Mouse (Mus musculus) kidney, postnatal 0 days (tissue): ENCODE measurements at regions not wholly inside any gene's neighbourhood (a gene's known extent, or its start where the extent isn't known, plus 50 kb on each side); places are given as distances from the start of the nearest gene placed in this dataset.
"Not testable (repeated sequence)": the region's sequence is repeated elsewhere in the genome, so short reads cannot be mapped to it uniquely, and the experiment has no call there.

Experiments
- ATAC-seq: fragments of 200-750 bp; cut with Nextera tagmentation; replicated peaks from 2 replicates; pipeline ENCODE4 v1.8.0; 2017; ENCODE audit warnings: low read depth, moderate number of reproducible peaks, moderate TSS enrichment, moderate library complexity; ENCODE audit not compliant: low FRiP score
- DNase-seq: peaks from one replicate; pipeline ENCODE4 v3.0.0-alpha.2; 2016; ENCODE audit warnings: low spot score
- H3K27ac ChIP-seq: fragments of 300-500 bp; sonication (generic); 2 replicates; pipeline ENCODE4 v1.5.1; 2014; ENCODE audit warnings: mild to moderate bottlenecking
- H3K27me3 ChIP-seq: fragments of 300-500 bp; sonication (generic); 2 replicates; pipeline ENCODE4 v1.6.1; 2014; ENCODE audit warnings: low read length, mixed read lengths; ENCODE audit not compliant: insufficient read depth
- H3K36me3 ChIP-seq: fragments of 300-500 bp; sonication (generic); 2 replicates; pipeline ENCODE4 v1.6.1; 2014; ENCODE audit warnings: low read length, mixed read lengths; ENCODE audit not compliant: insufficient read depth
- H3K4me1 ChIP-seq: fragments of 300-500 bp; sonication (generic); replicated peaks from 2 replicates; pipeline ENCODE4 v1.6.1; 2014; ENCODE audit warnings: antibody characterized with exemption, low read length, mixed read lengths; ENCODE audit not compliant: insufficient read depth
- H3K4me2 ChIP-seq: fragments of 300-500 bp; sonication (generic); 2 replicates; pipeline ENCODE4 v1.6.1; 2014; ENCODE audit warnings: mild to moderate bottlenecking, low read length, moderate library complexity, mixed read lengths
- H3K4me3 ChIP-seq: fragments of 300-500 bp; sonication (generic); replicated peaks from 2 replicates; pipeline ENCODE4 v1.5.1; 2014; ENCODE audit warnings: low read depth, low read length
- H3K9ac ChIP-seq: fragments of 300-500 bp; sonication (generic); 2 replicates; pipeline ENCODE4 v1.6.1; 2014; ENCODE audit warnings: low read depth, low read length
- H3K9me3 ChIP-seq: fragments of 300-500 bp; sonication (generic); replicated peaks from 2 replicates; pipeline ENCODE4 v1.6.1; 2016; ENCODE audit warnings: low read length, inconsistent platforms, mixed read lengths
- CTCF ChIP-seq: IDR thresholded peaks from 2 replicates; pipeline ENCODE4 v1.5.1; 2016; ENCODE audit warnings: antibody characterized with exemption, low read depth, mild to moderate bottlenecking, moderate library complexity
- WGBS: fragments of 180-500 bp; shearing (Covaris S2); extraction: QIAGEN DNeasy Blood & Tissue Kit; methylation state at CpG from one replicate; pipeline ENCODE4 v1.1.7; 2014; 5-methylcytosine and 5-hydroxymethylcytosine counted together

DNA sequence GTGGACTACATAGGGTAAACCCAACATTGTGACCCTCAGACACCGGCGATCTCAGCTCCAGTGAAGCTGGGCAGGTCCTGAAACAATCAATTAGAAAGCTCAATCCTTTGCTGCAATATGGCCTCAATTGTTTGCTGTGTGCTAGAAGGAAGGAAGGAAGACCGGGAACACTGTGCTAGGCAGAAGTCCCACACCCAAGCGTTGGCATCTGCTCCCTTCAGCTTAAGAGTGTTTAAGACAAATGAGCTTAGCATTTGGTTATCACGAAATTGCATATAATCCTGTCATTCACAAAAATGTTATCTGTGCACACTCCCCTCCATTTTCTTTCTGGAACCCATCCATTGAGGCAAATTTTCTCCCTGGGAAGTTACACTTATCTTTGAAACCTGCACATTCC is 110.7 kb upstream of the Cpne8 start:
- no peaks in the 10 kb centered on the region for H3K9me3 ChIP-seq
- H3K36me3 ChIP-seq = no peaks in the 10 kb centered on the region
- H3K9ac ChIP-seq = no peak overlapping the region
- no peak for DNase-seq
- no peak overlapping the region for H3K27ac ChIP-seq
- 77% methylated on average over 5 of the region's 5 CpGs for WGBS
- no peak overlapping the region for H3K4me3 ChIP-seq
- H3K27me3 ChIP-seq = no peaks in the 10 kb centered on the region
- no peak for TF ChIP-seq CTCF
- no peaks in the 10 kb centered on the region for H3K4me1 ChIP-seq
- H3K4me2 ChIP-seq = no peak overlapping the region
- no peak for ATAC-seq

DNA sequence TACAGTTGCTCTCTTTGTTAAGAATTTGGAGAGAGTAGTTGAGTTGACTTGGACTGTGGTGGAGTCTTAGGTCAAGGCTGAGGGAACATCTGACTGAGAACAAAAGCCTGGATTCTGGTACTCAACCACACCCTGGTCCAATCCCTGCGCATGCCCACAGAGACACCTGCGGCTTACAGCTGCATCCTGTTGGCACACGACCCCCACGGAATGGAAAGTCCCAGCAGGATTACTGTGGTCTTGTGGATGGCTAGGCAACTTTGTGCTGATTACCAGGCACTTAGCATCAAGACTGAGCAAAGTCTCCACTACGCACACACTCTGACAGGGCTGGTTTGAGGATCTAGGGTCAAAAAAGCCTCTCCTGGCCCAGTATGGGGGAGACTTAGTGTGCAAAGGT is 105.5 kb upstream of the Cpne8 start:
- WGBS = 89% methylated on average over 5 of the region's 5 CpGs
- no peak overlapping the region for H3K4me3 ChIP-seq
- no peak overlapping the region for H3K9ac ChIP-seq
- no peaks in the 10 kb centered on the region for H3K9me3 ChIP-seq
- H3K4me2 ChIP-seq = no peak overlapping the region
- H3K27me3 ChIP-seq = no peaks in the 10 kb centered on the region
- no peaks in the 10 kb centered on the region for H3K4me1 ChIP-seq
- ATAC-seq (no peak), DNase-seq (no peak)
- no peak overlapping the region for H3K27ac ChIP-seq
- no peak for TF ChIP-seq CTCF
- H3K36me3 ChIP-seq = no peaks in the 10 kb centered on the region

DNA sequence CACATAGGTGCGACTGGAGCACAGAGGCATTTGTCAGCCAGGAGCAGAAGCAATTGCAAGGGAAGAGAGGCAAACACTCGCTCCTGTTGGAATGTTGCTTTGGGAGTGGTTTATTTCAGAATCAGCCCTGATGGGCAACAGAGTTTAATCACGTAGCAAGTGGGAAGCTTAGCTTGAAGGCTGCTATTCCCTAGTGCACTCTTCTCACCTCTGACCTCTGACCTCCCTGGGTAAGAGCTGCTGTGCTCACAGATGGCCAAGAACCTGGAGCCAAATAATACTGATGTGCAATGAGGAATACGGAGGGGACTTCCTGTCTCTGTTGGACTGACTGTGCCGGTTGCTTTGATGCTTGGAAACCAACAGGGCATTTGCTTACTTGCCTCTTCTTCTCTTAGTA is 88.3 kb upstream of the Cpne8 start:
- no peaks in the 10 kb centered on the region for H3K36me3 ChIP-seq
- TF ChIP-seq CTCF = no peak
- no peak overlapping the region for H3K9ac ChIP-seq
- DNase-seq = no peak
- ATAC-seq = no peak
- H3K27me3 ChIP-seq = no peaks in the 10 kb centered on the region
- no peaks in the 10 kb centered on the region for H3K4me1 ChIP-seq
- no peak overlapping the region for H3K27ac ChIP-seq
- no peak overlapping the region for H3K4me3 ChIP-seq
- WGBS = 40% methylated on average over 5 of the region's 5 CpGs
- H3K9me3 ChIP-seq = no peaks in the 10 kb centered on the region
- no peak overlapping the region for H3K4me2 ChIP-seq

DNA sequence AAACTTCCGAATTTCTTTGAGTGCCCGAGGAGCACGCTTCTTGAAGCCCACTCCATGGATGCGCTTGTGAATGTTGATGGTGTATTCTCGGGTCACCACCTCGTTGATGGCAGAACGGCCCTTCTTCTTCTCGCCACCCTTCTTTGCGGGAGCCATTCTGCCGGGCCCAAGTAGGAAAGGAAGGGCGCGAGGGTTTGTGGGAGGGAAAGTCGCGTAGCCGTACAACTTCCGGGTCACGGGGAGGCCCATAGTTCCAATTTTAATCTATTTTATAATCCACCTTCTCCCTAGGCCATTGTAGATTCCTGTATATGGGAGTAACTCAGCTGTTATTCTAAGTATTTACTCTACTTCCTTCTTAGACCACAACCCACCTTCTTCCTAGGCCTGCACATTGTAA is 85.3 kb upstream of the Cpne8 start:
- not testable (repeated sequence) for H3K4me3 ChIP-seq, H3K4me1 ChIP-seq, H3K27ac ChIP-seq, ATAC-seq, H3K36me3 ChIP-seq, H3K27me3 ChIP-seq, DNase-seq, H3K9me3 ChIP-seq, H3K4me2 ChIP-seq, H3K9ac ChIP-seq
- 95% methylated on average over 7 of the region's 17 CpGs for WGBS

DNA sequence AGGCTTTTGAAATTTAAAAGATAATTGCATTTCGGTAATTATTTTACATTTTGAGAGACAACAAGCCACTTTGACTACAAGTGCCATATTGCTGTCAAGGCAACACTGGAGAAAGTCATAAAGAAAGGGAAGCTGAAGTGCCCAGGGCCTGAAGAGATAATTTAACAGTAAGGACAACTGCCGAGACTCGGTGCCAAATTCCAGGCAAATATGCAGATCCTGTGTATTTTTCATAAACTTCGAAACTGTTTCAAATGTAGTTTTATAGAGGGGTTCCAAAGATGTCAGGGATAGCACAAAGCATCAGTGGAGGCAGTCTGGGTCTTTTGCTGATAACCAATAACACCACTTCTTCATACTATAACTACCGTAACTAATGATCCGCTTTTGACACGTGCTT is 54.7 kb upstream of the Cpne8 start:
- ATAC-seq (no peak), DNase-seq (no peak)
- WGBS = 74% methylated on average over 7 of the region's 7 CpGs
- H3K4me3 ChIP-seq = no peak overlapping the region
- no peaks in the 10 kb centered on the region for H3K27me3 ChIP-seq
- no peak overlapping the region for H3K27ac ChIP-seq
- no peaks in the 10 kb centered on the region for H3K9me3 ChIP-seq
- no peaks in the 10 kb centered on the region for H3K4me1 ChIP-seq
- H3K4me2 ChIP-seq = no peak overlapping the region
- no peak for TF ChIP-seq CTCF
- no peak overlapping the region for H3K9ac ChIP-seq
- H3K36me3 ChIP-seq = no peaks in the 10 kb centered on the region
